Mouse (Mus musculus) olfactory bulb, adult 2 months (tissue): Measurements from ENCODE around the gene Gm867. TPM values are rescaled to one million over a fixed set of nuclear protein-coding genes. Genes with fewer than 3 reads are reported as not detected.

ENCODE experiments used
- H3K27ac ChIP-seq: fragments of 200-500 bp; 2 replicates; pipeline ENCODE4 v1.5.1; 2012; ENCODE audit warnings: low read depth, low read length; ENCODE audit not compliant: insufficient read depth
- H3K4me1 ChIP-seq: fragments of 200-500 bp; 2 replicates; pipeline ENCODE4 v1.6.1; 2012; ENCODE audit warnings: low read length; ENCODE audit not compliant: control insufficient read depth, insufficient read depth
- H3K4me3 ChIP-seq: fragments of 200-500 bp; 2 replicates; pipeline ENCODE4 v1.5.1; 2012; ENCODE audit warnings: mild to moderate bottlenecking, low read depth, low read length, moderate library complexity; ENCODE audit not compliant: insufficient read depth
- CTCF ChIP-seq: fragments of 200-500 bp; IDR thresholded peaks from 2 replicates; pipeline ENCODE4 v1.5.1; 2012; ENCODE audit warnings: low read depth, mild to moderate bottlenecking, low read length, moderate library complexity; ENCODE audit not compliant: insufficient read depth
- POLR2A ChIP-seq: fragments of 200-500 bp; IDR thresholded peaks from 2 replicates; pipeline ENCODE4 v1.6.1; 2012; ENCODE audit warnings: mild to moderate bottlenecking, low read depth, low read length, moderate library complexity; ENCODE audit not compliant: insufficient read depth
- WGBS: fragments of 180-500 bp; shearing (Covaris S2); methylation state at CpG from one replicate; pipeline ENCODE4 v1.1.7; 2018; 5-methylcytosine and 5-hydroxymethylcytosine counted together
- polyA plus RNA-seq: library from polyadenylated mRNA; stranded (reverse); fragments of >200 nt; gene quantifications from 2 replicates; pipeline ENCODE4 v1.2.4, GENCODE M21; 2012; ENCODE audit warnings: low replicate concordance; ENCODE audit not compliant: missing spikeins, insufficient read depth, insufficient read length

Gm867 gene
- polyA plus RNA-seq, 1 experiment = not detected

DNA sequence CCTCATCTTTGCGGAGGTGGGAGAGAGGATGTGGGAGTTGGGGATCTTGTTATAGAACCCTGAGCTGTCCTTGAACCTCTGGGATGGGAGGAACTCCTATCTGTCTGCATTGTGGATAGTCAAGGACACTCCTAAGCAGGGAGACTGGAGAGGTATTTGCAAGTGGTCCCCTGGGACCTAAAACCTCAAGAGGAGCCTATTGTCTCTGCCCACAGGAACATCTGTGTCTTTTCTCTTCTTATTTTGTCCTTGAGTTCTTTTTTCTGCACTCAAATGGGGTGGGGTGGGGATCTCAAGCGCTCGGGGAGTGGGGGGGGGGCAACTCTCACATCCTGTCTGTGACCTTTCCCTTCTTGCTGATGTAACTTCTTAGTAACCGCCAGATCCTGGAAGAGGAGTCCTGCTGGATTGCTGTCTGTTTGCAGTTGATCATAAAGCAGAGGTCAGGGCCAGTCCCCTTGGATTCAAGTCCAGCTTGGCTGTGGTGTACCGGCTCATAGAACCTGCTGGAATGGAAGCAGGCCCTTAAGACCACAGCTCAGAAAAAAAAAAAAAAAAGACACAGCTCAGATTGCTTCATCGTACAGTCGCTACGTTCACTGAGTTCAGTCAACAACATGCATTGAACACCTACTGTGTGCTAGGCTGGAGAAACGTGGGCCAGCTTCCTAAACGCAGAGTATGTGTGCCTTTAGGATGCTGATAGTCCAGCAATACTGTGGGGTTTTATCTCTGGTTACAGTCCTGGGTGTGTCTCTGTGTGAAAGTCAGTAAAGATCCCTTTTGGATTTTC is 2.4 kb downstream of the Gm867 start:
- TF ChIP-seq CTCF (no peak), POLR2A (no peak)
- Histone ChIP-seq H3K27ac (no peak overlapping the region), H3K4me1 (peaks cover 24% of the 10 kb centered on the region), H3K4me3 (peak overlapping the region; percentile 14; the same call in 1 of the 2 replicates)
- 59% methylated on average over 10 of the region's 10 CpGs for WGBS

DNA sequence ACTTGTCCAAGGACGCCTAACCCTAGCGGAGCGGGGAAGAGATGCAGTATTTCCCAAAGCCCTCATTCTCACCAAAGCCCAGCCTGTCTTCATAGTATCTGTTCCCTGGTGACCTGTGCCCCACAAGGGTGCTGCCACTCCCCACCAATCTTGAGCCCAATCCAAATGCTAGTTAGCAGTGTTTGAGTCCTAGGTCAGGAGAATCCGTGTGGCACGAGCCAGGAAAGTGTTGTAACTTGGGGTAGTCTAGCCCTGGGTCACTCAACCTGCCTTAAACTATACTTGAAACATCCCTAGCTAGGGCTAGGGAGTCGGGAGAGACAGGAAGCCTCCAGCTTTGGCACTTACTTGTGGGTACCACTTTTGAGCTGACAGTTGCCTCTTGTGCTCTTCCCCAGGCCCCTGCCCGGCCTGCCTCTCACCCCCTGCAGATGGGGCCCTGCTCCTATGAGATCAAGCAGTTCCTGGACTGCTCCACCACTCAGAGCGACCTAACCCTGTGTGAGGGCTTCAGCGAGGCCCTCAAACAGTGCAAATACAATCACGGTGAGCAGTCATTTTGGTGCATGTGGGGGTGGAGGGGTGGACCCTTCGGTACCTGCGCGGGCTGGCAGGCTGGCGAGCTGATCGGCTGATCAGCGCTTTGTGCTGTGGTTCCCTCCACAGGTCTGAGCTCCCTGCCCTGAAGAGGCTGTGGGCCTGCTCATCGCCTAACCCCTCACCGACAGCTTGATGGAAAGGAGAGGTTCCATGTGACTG is 3.4 kb downstream of the Gm867 start:
- peak overlapping the region; percentile 29 for H3K27ac ChIP-seq
- 40% methylated on average over 18 of the region's 18 CpGs for WGBS
- peak overlapping the region; percentile 42 for H3K4me3 ChIP-seq
- TF ChIP-seq POLR2A = no peak
- no peak for TF ChIP-seq CTCF
- H3K4me1 ChIP-seq = peaks cover 30% of the 10 kb centered on the region

DNA sequence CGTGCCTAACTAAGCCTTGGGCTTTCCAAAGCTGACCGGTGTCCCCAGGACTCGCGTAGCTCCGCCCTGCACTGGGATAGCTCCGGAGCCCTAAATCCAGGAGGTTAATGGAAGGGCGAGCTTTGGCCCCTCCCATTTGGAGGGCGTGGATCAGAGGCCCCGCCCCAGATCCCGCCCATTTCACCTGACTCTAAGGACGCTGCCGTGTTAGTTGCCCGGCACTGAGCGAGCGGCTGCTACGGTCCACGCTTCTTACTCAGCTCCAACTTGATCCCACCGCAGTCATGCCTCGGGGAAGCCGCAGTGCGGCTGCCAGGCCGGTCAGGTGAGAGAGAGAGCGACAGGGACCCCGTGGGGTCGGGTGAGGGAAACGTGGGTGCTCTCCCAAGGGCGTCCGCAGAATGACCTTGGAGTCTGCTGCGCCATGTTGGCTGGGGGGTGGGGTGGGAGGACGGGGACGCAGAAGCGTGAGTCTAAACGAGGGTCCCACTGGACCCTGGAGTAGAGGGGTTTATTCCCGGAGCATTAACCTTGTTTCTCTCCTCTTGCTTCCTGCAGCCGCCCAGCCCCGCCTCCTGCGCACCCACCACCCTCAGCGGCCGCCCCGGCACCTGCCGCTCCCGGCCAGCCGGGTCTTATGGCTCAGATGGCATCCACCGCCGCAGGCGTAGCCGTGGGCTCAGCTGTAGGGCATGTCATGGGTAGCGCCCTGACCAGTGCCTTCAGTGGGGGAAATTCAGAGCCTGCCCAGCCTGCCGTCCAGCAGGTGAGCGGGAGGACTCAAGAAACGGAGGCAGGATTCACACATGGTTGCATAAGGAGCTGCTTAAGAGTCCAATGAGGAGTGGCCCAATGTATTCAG is 4.6 kb downstream of the Gm867 start, which contains the start of gene Mmp11:
Mmp11 (minus strand) TSS at position 817 of the 862 bp plus-strand sequence.
- peak; percentile 5; the same call in 1 of the 2 replicates for TF ChIP-seq CTCF
- peak; percentile 96 for TF ChIP-seq POLR2A
- 3% methylated on average over 51 of the region's 51 CpGs for WGBS
- Histone ChIP-seq H3K4me3 (peak within 1 kb of the TSS; percentile 96), H3K27ac (peak within 1 kb of the TSS; percentile 99), H3K4me1 (peaks cover 39% of the 10 kb centered on the region)

DNA sequence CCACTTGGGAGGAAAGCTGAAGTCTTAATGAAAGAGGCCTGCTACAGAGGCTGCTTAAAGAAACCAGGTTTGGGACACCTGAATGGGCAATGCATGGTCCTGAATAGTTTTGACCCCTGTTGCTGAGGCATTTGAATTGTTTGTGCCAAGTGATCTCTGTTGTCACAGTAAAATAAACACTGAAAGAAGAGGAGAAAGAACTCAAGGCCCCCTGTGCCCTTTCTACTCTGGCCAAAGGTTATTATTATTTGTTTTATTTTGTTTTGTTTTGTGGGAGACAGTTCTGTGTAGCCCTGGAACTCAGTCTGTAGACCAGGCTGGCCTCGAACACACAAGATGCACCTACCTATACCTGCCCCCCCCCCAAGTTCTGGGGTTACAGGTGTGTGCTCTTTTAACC is 5.5 kb downstream of the Gm867 start:
- Histone ChIP-seq H3K4me3 (peak overlapping the region; percentile 96; the same call in 1 of the 2 replicates), H3K27ac (peak overlapping the region; percentile 99; the same call in 1 of the 2 replicates), H3K4me1 (peaks cover 35% of the 10 kb centered on the region)
- TF ChIP-seq POLR2A = no peak
- TF ChIP-seq CTCF = no peak
- 81% methylated on average over 1 of the region's 1 CpGs for WGBS

DNA sequence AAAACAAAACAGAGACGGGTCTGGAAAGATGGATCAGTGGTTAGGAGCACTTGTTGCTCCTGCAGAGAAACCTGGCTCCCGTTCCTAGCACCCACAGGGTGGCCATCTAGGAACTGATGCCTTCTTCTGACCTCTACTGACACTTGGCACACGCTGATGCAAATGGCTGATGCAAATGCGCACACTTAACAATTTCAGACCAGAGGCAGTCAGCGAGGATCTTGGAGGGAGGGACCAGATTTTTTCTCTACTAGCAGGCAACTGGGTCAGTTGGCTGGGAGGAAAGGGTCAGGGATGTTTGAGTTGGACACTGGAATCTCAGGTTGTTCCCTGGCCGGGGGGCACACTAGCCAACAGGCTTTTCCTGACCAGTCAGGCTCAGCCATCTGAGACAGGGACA is 7.6 kb downstream of the Gm867 start, which contains the start of gene Chchd10:
Chchd10 (plus strand) TSS at position 240 of the 400 bp plus-strand sequence.
- Histone ChIP-seq H3K4me1 (peaks cover 30% of the 10 kb centered on the region), H3K4me3 (peak within 1 kb of the TSS; percentile 48), H3K27ac (no peak within 1 kb of the TSS)
- TF ChIP-seq CTCF (no peak), POLR2A (no peak)
- 73% methylated on average over 6 of the region's 6 CpGs for WGBS

DNA sequence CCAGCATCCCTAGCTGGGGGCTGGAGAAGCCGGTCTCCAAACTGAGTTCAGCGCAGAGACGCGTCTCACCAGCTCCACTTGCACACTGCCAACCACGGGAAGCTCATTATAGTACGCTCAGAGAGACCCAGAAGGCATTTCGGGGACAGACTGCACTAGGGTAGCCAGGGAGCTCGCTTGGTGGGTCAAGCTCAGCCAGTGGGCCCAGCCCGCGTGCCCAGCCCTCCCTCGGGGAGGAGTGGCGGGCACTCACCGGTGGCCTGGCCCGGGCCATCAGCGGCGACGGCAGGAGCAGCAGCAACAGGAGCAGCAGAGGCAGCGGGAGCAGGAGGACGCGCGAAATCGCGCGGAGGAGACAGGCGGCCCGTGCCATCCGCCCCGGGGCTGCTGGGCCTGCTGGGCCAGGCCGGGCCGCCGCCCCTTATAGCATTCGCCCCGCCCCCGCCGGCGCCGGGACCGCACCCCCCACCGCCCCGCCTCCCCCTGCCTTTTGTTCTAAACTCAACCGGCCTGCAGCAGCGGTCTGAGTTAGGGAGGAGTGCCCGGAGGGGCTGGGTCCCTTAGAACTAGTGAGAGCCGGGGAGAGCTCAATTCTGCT is 8.3 kb downstream of the Gm867 start:
- WGBS = 2% methylated on average over 41 of the region's 44 CpGs
- Histone ChIP-seq H3K4me3 (peak overlapping the region; percentile 48), H3K4me1 (peaks cover 27% of the 10 kb centered on the region), H3K27ac (no peak overlapping the region)
- no peak for TF ChIP-seq POLR2A
- TF ChIP-seq CTCF = peak; percentile 12; the same call in 1 of the 2 replicates

DNA sequence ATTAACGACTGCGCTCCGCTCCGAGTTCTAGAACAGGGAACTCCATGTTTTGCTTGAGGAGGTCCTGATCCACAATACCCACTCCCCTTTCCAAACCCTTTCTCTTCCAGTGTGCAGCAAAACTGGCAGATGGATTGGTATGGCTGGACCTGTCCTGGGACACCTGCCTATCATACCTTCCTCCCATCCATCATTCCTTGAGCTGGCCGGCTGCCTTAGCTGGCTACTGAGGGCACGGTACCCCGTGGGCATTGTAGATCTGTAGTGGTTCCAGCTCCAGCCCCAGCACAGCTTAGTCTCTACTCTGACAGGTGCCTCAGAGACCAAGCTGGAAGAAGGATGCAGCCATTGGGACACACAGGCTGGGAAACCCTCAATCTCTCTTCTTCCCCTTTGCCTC is 9.2 kb downstream of the Gm867 start:
- H3K4me1 ChIP-seq = peaks cover 21% of the 10 kb centered on the region
- H3K4me3 ChIP-seq = no peak overlapping the region

DNA sequence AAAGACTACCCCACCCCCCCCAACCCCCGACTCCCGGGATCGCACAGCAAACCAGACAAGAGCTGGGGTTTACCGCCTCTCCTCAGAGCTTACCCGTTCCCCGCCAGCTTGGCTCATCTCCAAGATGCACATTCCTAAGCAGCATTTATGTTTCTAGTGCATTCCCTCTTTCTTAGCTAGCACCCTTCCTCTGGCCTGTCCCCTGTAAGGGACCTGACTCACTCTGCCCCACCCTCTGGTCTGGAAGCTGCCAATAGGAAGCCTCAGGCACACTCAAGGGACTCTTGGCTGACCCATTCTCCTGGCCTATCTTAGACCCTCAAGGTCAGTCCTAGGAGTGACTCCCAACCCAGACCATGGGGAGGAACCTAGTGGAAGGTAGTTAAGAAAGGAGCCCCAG is 10.2 kb downstream of the Gm867 start:
- WGBS = 22% methylated on average over 6 of the region's 6 CpGs
- TF ChIP-seq CTCF (no peak), POLR2A (no peak)
- no peak overlapping the region for H3K4me3 ChIP-seq
- H3K4me1 ChIP-seq = peaks cover 21% of the 10 kb centered on the region
- no peak overlapping the region for H3K27ac ChIP-seq

More for the DNA sequence above, 9.2 kb downstream of the Gm867 start:
- TF ChIP-seq CTCF (no peak), POLR2A (no peak)
- no peak overlapping the region for H3K27ac ChIP-seq
- WGBS = 45% methylated on average over 7 of the region's 7 CpGs
